Mouse (Mus musculus) lung, postnatal 36 days (tissue): ENCODE measurements around the gene Rhox2c.
"Not testable (repeated sequence)": the region's sequence is repeated elsewhere in the genome, so short reads cannot be mapped to it uniquely, and the experiment has no call there.

Experiments
- DNase-seq: peaks from one replicate; pipeline ENCODE4 v3.0.0; 2022; ENCODE audit warnings: mixed read lengths

The Rhox2c gene

DNA sequence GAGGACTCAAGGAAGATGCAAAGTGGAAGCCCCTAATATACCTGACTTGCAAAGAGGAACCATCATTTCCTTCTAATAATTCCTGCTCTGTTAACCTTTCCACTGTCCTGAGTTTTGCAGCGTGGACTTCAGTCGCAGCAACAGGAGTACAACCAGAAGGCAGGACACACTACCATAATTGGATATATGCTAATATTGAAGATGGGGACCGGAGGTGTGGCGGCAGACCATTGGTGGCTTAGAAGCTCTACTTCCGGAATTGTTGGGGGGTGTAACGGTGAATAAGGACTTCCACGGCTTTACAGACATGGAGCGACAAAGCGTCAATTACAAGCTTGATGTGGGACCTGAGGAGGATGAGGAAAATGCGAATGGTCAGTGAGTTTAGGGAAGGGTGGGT, at the start of gene Rhox2c:
Gene Rhox2c (plus strand): TSS at position 301 of the 400 bp plus-strand sequence.
- DNase-seq, result not testable (repeated sequence)

DNA sequence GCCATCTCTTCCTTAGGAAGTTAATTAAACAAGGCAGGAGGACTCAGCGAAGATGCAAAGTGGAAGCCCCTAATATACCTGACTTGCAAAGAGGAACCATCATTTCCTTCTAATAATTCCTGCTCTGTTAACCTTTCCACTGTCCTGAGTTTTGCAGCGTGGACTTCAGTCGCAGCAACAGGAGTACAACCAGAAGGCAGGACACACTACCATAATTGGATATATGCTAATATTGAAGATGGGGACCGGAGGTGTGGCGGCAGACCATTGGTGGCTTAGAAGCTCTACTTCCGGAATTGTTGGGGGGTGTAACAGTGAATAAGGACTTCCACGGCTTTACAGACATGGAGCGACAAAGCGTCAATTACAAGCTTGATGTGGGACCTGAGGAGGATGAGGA, 41.7 kb upstream of the Rhox2c start, which contains the start of gene Rhox2b:
Gene Rhox2b (plus strand): TSS at position 301 of the 400 bp plus-strand sequence.
- DNase-seq, result not testable (repeated sequence)

DNA sequence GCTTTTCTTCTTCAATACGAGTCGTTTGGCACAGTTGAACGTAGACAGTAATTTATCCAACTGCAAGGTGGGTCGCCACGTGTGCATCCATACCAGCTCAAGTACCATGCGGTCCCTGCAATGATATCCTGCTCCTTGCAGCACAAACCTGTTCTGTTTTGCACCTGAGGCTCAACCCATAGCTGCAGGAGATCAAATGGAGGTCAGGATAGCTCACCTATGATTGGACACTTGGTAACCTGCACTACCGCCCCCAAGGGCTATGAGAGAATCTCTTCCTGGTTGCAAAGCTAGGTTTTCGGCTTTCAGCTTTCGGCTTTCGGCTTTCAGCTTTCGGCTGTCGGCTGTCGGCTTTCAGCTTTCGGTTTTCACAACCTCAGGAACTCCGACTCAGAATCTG, 21.3 kb upstream of the Rhox2c start, which contains the start of gene Rhox4b:
Gene Rhox4b (plus strand): TSS at position 301 of the 400 bp plus-strand sequence.
- DNase-seq, result not testable (repeated sequence)

DNA sequence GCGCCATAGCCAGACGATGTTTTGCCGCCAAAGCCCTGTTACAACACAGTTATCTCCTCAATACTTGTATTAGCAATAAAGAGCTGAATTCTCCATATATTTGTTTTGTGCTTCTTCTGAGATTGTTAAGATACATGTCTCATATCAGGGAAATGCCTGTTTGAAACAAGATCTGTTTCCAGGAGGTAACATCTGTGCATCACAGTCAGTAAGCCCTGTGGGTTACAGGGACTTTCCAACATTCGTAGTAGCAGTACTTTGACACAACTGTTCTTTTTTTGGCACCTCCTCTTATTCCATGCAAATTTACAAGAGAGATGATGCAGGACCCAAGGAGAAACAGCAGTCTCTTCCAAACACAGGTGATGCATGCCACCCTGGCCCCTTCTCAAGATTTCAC, 4.8 kb downstream of the Rhox2c start, which contains the start of gene Rhox3c:
Gene Rhox3c (plus strand): TSS at position 301 of the 400 bp plus-strand sequence.
- not testable (repeated sequence) for DNase-seq

DNA sequence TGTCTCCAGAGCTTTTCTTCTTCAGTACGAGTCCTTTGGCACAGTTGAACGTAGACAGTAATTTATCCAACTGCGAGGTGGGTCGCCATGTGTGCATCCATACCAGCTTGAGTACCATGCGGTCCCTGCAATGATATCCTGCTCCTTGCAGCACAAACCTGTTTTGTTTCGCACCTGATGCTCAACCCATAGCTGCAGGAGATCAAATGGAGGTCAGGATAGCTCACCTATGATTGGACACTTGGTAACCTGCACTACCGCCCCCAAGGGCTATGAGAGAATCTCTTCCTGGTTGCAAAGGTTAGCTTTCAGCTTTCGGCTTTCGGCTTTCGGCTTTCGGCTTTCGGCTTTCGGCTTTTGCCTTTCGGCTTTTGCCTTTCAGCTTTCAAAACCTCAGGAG, 26.6 kb downstream of the Rhox2c start, which contains the start of gene Rhox4c:
Gene Rhox4c (plus strand): TSS at position 301 of the 400 bp plus-strand sequence.
- not testable (repeated sequence) for DNase-seq

DNA sequence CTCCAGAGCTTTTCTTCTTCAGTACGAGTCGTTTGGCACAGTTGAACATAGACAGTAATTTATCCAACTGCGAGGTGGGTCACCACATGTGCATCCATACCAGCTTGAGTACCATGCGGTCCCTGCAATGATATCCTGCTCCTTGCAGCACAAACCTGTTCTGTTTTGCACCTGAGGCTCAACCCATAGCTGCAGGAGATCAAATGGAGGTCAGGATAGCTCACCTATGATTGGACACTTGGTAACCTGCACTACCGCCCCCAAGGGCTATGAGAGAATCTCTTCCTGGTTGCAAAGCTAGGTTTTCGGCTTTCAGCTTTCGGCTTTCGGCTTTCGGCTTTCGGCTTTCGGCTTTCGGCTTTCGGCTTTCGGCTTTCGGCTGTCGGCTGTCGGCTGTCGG, 60.6 kb downstream of the Rhox2c start, which contains the start of gene Rhox4d:
Gene Rhox4d (plus strand): TSS at position 301 of the 400 bp plus-strand sequence.
- not testable (repeated sequence) for DNase-seq
